Mouse (Mus musculus): Measurements from ENCODE around the gene Grap.

GRCm38 (mm10) chr11:61645357-61645857, 7.7 kb upstream of the Grap start:
- TF ChIP-seq EP300 (IDR thresholded peaks at IDR 0.05), result no peak
- no peak for TF ChIP-seq CTCF (IDR thresholded peaks at IDR 0.05)
